Mouse (Mus musculus): Measurements from ENCODE around the gene Stk38l.

Stk38l gene

GRCm38 (mm10) chr6:146724581-146725383 lies at the start of gene Stk38l:
TSS of gene Stk38l (plus strand) at chr6:146724995.
- DNase-seq (ENCODE audit: low read depth, low spot score): peak; percentile 91

DNA sequence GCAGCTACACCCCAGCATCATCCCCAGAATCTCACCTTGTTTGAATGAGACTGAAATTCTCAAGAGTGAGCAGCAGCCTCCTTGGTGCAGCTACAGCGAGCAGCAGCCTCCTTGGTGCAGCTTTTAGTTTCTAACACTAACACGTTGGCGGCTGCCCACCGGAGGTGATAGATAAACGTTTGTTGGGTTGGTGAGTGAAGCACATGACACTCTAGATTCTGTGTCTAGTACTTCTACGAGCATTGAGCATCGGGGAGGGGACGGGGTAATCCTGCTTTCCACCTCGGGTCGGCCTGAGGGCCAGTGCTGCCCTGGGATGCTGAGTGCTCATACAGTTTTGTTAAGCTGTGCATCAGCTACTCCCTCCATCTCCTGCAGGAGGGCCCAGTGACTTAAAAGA lies 47.9 kb upstream of the Stk38l start:
- no peak for DNase-seq (ENCODE audit: low read depth, low spot score)

- no peak for DNase-seq (ENCODE audit: low read depth, low spot score)
Measured at GRCm38 (mm10) chr6:146678136-146679070, 46.4 kb upstream of the Stk38l start.

DNA sequence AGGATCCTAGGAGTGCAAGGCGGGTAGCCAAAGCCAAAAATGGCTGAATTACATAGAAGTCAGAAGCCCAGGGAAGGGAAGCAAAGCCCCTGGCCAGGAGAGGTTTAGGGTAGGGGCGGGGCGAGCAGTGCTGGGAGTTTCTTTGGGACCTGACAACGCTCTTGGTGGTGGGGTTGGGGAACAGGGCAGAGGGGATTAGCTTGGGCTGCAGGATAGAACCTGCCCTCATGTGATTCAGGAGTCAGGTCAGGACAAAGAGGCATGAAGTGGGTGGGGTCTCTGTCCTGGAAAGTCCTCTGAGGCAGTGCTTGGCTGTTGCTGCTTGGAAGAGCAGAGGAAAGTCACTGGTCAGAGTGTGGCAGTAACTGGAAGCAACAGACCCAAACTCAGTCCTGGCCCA lies 40.9 kb upstream of the Stk38l start:
- DNase-seq (ENCODE audit: low read depth, low spot score): no peak

DNA sequence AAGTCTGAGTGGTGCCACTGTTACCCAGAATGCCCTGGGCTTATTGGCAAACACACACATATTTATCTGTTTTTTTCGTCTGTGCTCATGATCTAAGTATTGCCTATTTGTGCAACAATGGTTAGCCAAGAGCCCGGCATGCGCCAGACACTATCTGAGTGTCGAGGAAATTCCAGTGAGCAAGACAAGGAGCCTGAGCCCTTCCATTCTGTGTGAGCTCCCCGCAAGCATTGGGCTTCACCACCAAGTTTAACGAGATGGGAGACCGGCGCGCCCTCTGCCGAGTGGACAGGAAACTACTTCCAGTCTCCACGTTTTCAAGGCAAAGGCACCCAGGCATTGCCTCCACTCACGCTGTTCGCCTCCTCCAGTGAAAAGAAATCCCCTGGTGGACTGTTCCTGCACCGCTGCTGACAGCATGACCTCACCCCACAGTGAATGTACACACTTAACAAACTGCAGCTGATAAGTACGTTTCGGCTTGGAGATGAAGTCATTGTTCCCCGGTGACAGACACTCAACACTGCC lies 39.0 kb upstream of the Stk38l start:
- no peak for DNase-seq (ENCODE audit: low read depth, low spot score)

GRCm38 (mm10) chr6:146686463-146687196 lies 38.2 kb upstream of the Stk38l start:
- no peak for DNase-seq (ENCODE audit: low read depth, low spot score)

- no peak for DNase-seq (ENCODE audit: low read depth, low spot score)
Measured at GRCm38 (mm10) chr6:146688010-146688409, 36.8 kb upstream of the Stk38l start.

DNA sequence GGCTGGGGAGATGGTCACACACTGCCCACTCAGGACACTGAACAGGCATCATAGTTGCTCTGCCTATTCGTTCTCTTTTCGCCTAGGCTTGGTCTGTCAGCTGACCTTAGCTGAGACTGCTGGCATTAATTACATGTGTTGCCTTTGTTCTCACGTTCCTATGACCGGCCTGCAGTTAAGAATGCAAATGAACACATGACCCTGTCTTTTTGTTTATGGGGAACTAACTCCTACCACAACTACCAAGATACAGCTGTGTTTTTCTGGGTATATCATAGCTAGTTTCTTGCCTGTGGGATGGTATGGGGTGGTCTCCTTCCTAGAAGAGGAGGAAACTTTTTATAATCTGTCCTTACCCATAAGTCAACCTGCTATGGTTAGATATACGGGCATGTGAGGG lies 35.9 kb upstream of the Stk38l start:
- DNase-seq (ENCODE audit: low read depth, low spot score): no peak

DNA sequence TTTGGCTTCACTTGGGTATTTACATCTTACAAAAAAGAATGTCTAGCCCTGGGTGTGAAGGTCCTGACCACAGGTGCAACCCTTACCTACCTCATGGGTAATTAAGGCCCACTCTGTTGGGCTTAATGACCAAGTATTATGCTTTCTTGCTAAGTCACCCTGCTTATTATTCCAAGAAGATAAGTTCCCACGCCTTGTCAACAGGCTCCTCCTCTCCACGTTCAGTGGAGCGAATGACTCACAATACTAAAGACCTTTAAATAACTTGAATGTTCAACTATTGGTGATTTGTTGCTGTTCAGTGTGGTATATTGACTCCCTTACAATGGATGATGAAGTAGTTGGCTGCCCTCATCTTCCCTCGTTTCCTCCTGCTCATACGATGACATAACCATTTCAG lies 27.0 kb upstream of the Stk38l start:
- no peak for DNase-seq (ENCODE audit: low read depth, low spot score)

DNA sequence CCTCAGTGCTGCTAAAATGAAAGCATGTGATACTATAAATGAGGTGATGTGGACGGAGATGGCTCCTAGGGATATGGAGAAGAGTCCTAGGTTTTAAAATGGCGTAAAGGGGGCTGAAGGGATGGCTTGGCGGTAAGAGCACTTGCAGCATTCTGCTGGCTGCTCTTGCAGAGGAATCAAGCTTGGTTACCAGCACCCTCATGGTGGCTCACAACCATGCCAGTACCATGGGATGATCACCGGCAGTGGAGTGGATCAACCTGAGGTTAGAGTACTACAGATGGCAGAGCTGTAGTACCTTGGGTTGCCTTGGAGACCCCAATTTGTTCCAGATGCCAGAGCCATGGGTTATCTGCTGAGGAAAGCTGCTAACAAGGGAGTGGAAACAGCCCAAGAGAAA lies 26.4 kb upstream of the Stk38l start:
- DNase-seq (ENCODE audit: low read depth, low spot score): no peak

DNA sequence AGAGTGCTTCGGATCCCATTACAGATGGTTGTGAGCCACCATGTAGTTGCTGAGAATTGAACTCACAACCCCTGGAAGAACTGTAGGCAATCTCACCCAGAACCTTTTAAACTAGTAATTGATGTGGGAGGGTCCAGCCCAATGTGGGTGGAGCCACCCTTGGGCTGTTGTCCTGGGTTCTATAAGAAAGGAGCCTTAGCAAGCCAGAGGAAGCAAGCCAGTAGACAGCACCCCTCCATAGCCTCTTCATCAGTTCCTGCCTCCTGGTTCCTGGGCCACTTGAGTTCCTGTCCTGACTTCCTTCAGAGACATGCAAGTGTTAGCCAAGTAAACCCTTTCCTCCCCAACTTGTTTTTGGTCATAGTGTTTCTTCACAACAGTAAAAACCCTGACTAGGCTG lies 24.3 kb upstream of the Stk38l start:
- DNase-seq (ENCODE audit: low read depth, low spot score): no peak

DNA sequence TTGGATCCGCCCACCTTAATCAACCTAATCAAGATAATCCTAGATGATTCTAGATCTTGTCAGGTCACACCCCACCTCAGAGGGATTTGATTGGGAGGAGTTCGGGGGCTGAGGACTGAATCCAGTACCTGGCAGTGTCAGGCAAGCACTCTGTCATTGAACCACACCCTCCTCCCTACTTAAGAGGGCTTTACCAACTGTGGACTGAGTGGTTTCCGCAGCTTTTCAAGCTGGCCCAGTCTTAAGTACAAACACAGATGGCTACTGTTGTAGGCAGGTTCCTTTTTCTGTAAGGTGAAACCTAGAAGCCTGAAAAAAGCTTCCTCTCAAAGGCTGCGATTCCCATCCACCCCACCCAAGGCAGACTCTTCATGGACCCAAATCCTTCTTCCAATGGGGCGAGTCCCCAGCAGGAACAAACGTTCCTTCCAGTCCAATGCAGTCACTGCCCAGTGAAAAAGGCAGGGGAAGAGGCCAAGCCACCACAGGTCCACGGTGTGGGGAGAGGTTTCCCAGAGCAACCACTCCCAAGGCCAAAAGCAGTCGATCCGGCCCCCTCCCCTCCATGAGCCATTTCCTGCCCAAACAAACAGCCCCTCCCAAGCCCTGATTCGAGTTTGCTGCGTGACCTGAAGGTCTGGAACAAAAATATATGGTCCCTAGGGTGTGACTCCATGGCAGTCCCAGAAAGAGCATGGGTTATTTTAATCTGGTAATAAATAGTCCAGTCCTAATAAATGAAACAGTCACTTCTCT lies 22.5 kb upstream of the Stk38l start:
- DNase-seq (ENCODE audit: low read depth, low spot score): no peak

GRCm38 (mm10) chr6:146703351-146703750 lies 21.4 kb upstream of the Stk38l start:
- DNase-seq (ENCODE audit: low read depth, low spot score): no peak

- no peak for DNase-seq (ENCODE audit: low read depth, low spot score)
Measured at GRCm38 (mm10) chr6:146705631-146706030, 19.2 kb upstream of the Stk38l start.

- DNase-seq (ENCODE audit: low read depth, low spot score): no peak
Measured at GRCm38 (mm10) chr6:146719606-146720005, 5.2 kb upstream of the Stk38l start.

- no peak for DNase-seq (ENCODE audit: low read depth, low spot score)
Measured at GRCm38 (mm10) chr6:146723805-146724204, 990 bp upstream of the Stk38l start.

GRCm38 (mm10) chr6:146725384-146725791 lies 593 bp downstream of the Stk38l start:
- DNase-seq (ENCODE audit: low read depth, low spot score): no peak

- no peak for DNase-seq (ENCODE audit: low read depth, low spot score)
Measured at GRCm38 (mm10) chr6:146731031-146731430, 6.2 kb downstream of the Stk38l start.

DNA sequence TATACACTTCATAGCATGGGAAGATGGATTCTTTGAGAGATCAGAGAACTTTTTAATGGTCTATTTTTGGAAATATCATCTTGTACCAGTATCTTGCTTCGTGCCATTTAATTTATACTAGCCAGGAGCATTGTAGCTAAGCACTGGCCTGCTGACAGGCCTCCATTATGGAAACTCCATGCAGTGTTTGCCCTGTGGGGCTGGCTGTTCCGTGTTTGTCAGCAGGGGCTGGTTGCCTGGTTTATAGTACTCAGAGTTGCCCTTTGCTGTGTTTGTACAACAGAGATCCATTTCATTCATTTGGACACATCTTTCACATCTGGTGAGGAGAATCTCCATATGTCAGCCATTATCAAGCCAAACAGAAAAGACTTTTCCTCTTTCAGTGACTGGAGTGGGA lies 6.9 kb downstream of the Stk38l start:
- DNase-seq (ENCODE audit: low read depth, low spot score): no peak

GRCm38 (mm10) chr6:146732232-146732631 lies 7.4 kb downstream of the Stk38l start:
- no peak for DNase-seq (ENCODE audit: low read depth, low spot score)

DNA sequence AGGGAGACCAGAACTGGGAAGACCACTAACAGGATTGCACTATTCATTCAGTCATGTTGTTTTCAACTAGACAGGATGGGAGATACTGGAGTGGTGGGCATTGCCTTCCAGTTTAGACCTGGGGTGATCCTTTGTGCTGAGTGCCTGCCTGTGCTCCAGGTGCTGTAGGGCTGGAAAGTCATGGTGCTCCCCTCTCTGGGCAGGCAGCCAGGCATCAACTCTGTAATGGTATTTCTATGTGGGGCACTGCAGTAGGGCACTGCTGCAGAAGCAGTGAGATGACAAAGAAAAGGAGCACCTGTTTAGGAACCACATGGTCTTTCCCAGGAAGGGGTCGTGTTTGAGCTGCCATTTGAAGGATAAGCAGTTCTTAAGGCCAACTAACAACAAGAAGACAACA lies 7.9 kb downstream of the Stk38l start:
- no peak for DNase-seq (ENCODE audit: low read depth, low spot score)
